Comparison of ENCODE assay signal across 8 mouse cellular contexts in the genomic region with DNA sequence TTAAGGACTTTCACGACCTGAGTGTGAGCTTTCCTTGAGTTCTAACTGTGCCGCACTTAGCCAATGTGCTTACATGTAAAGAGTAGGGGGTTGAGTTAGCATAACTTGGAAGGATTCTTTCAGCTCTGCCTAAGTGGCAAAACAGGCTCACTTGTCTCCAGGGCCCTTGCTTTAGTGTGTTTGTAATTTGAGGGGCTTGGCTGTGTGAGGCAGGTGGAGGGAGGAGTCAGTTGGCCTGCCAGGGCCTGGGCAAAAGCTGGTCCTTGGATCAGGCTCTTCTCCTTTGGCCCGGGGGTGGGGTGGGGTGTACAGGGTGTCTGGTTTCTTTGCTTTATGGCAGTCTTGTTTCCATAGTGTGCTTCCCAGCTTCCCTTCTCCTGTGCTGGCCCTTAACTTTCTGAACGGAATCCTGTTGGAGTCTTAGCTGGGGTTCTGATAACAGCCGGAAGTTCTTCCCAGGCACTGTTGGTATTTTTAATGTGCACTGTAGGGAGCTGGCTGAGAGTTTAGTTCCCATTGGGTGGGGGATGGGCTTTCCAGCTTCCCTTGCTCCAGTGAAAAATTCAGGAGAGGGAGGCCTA. TPM values are rescaled to one million over a fixed set of nuclear protein-coding genes. Genes with fewer than 3 reads are reported as not detected.
DNase-seq lines count a peak whose midpoint lies in the region; ATAC-seq and TF ChIP-seq lines count a peak whose summit lies in the region.

No protein-coding gene starts in this region.

- ATAC-seq in embryonic facial prominence, embryonic 15.5 days (ENCODE audit: insufficient number of reproducible peaks, low FRiP score, low TSS enrichment, low read depth) = 0 out of 2 replicates have a peak, but pooled peaks have one; percentile 36
- ATAC-seq in heart, embryonic 16.5 days (replicated peaks; ENCODE audit: extremely low read depth, insufficient read depth, low FRiP score) = peak; percentile 14; the same call in 1 of the 2 replicates
- ATAC-seq in frontal cortex, adult (ENCODE audit: low TSS enrichment) = no peak

- TF ChIP-seq CTCF in left cerebral cortex, adult 2 months (IDR thresholded peaks at IDR 0.05) = no peak

- H3K9ac ChIP-seq in embryonic facial prominence, embryonic 15.5 days = no peak overlapping the region
- H3K9ac ChIP-seq in heart, embryonic 16.5 days (ENCODE audit: low read length) = peak overlapping the region; percentile 46

- WGBS in embryonic facial prominence, embryonic 15.5 days = 12% methylated on average over 5 of the region's 5 CpGs
- WGBS in heart, embryonic 16.5 days = 10% methylated on average over 5 of the region's 5 CpGs

- peaks cover 47% of the 10 kb centered on the region for H3K4me1 ChIP-seq in embryonic facial prominence, embryonic 15.5 days
- peaks cover 52% of the 10 kb centered on the region for H3K4me1 ChIP-seq in heart, embryonic 16.5 days (ENCODE audit: control insufficient read depth, insufficient read depth, low read length)

- H3K36me3 ChIP-seq in embryonic facial prominence, embryonic 15.5 days = no peaks in the 10 kb centered on the region
- no peaks in the 10 kb centered on the region for H3K36me3 ChIP-seq in heart, embryonic 16.5 days (ENCODE audit: control insufficient read depth, insufficient read depth)

- H3K4me3 ChIP-seq in left cerebral cortex, adult 2 months = peak overlapping the region; percentile 9
- H3K4me3 ChIP-seq in embryonic facial prominence, embryonic 15.5 days (replicated peaks) = peak overlapping the region; percentile 26
- H3K4me3 ChIP-seq in heart, embryonic 16.5 days (ENCODE audit: low read length) = peak overlapping the region; percentile 64

- no peaks in the 10 kb centered on the region for H3K27me3 ChIP-seq in embryonic facial prominence, embryonic 15.5 days
- no peaks in the 10 kb centered on the region for H3K27me3 ChIP-seq in heart, embryonic 16.5 days (ENCODE audit: control insufficient read depth, insufficient read depth, low read length)

- intact Hi-C loops in left cerebral cortex, adult 2 months (cut with DNase I) = loop anchor here (5.0 kb wide), 1 partner anchor 153 kb away; no protein-coding TSS in a partner anchor

- no peak for DNase-seq in left cerebral cortex, adult 2 months (ENCODE audit: extremely low spot score in 1 of 2, low spot score in 2 of 2)
- no peak for DNase-seq in left cerebral cortex, adult 8-10 months (ENCODE audit: low spot score in 2 of 2)
- peak; percentile 85 for DNase-seq in kidney, postnatal 10 days
- DNase-seq in lung, postnatal 36 days = peak; percentile 85
- DNase-seq in yolk sac, embryonic 10.5 days (ENCODE audit: low spot score) = peak; percentile 71

- H3K9me3 ChIP-seq in embryonic facial prominence, embryonic 15.5 days (replicated peaks) = no peaks in the 10 kb centered on the region
- H3K9me3 ChIP-seq in heart, embryonic 16.5 days (replicated peaks; ENCODE audit: control insufficient read depth, low read length) = no peaks in the 10 kb centered on the region

- H3K4me2 ChIP-seq in embryonic facial prominence, embryonic 15.5 days (replicated peaks) = peak overlapping the region; percentile 55
- H3K4me2 ChIP-seq in heart, embryonic 16.5 days (ENCODE audit: low read depth, low read length) = peak overlapping the region; percentile 78

- peak overlapping the region; percentile 70 for H3K27ac ChIP-seq in left cerebral cortex, adult 2 months
- peak overlapping the region; percentile 84 for H3K27ac ChIP-seq in embryonic facial prominence, embryonic 15.5 days (replicated peaks)
- peak overlapping the region; percentile 90 for H3K27ac ChIP-seq in heart, embryonic 16.5 days (ENCODE audit: low read length)

RNA-seq across cellular contexts. Expression of a gene that starts 11.5 kb away (rescaled TPM):
- 100 to 1,000 TPM; 218 to 230 TPM for total RNA-seq in left cerebral cortex, adult 2 months (2021)
- total RNA-seq in left cerebral cortex, adult 8-10 months (2022) = 100 to 1,000 TPM; 221 to 258 (median 249) TPM
- 304 and 311 TPM in 2 replicates for polyA plus RNA-seq in embryonic facial prominence, embryonic 15.5 days (2015; fragmentation: Nextera tagmentation; extraction: Ambion mirVana)
- 299 and 313 TPM in 2 replicates for polyA plus RNA-seq in heart, embryonic 16.5 days (2015; fragmentation: Nextera tagmentation; extraction: Ambion mirVana)

RNA-seq across cellular contexts. Expression of a gene that starts 49.8 kb away (rescaled TPM):
- total RNA-seq in left cerebral cortex, adult 2 months (2021) = 1 to 10 TPM; 2.2 to 3.2 TPM
- 1 to 10 TPM; 2.2 to 5.3 (median 3.0) TPM for total RNA-seq in left cerebral cortex, adult 8-10 months (2022)
- polyA plus RNA-seq in embryonic facial prominence, embryonic 15.5 days (2015; fragmentation: Nextera tagmentation; extraction: Ambion mirVana) = 7.9 and 8.9 TPM in 2 replicates
- 105 and 108 TPM in 2 replicates for polyA plus RNA-seq in heart, embryonic 16.5 days (2015; fragmentation: Nextera tagmentation; extraction: Ambion mirVana)

Comparison
In these comparisons a context has a peak if more than half of its experiments do, and no peak if none do; other contexts are left out.
1. DNase-seq: peak in kidney, postnatal 10 days (single experiment), lung, postnatal 36 days (single experiment) and yolk sac, embryonic 10.5 days (single experiment); none in left cerebral cortex, adult 2 months (0 of 2) and left cerebral cortex, adult 8-10 months (0 of 2).
2. H3K4me3 ChIP-seq: peak in every context shown above with its lines; median percentile 64 in heart, embryonic 16.5 days; 26 in embryonic facial prominence, embryonic 15.5 days; 9 in left cerebral cortex, adult 2 months.
3. Peak in every context shown above with its lines, with median percentiles within 50 percentile points of each other: H3K27ac ChIP-seq.